ENCODE assay signal across 8 mouse cellular contexts in the genomic region with DNA sequence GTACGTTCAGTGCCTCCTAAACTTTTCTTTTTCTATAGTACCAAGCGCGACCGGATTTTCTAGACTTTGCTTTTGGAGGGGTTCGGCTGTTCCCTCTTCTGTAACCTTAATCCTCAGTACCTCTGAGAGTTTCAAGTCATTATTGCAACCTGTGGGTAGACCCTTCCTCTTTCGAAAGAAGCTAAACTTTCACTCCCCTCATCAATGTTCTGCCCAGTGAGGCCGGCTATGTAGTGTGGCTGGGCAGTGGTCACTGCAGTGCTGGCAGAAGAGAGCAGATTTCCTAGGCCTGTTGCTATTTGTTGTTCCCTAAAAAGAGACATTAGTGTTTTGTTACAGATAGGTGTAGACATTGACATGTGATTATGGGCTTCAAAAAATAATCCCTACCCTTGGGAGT. TPM values are rescaled to one million over a fixed set of nuclear protein-coding genes. Genes with fewer than 3 reads are reported as not detected.
DNase-seq lines count a peak whose midpoint lies in the region; ATAC-seq and TF ChIP-seq lines count a peak whose summit lies in the region.

No protein-coding gene starts in this region.

- H3K9ac ChIP-seq in liver, embryonic 14.5 days (replicated peaks): no peak overlapping the region

- ATAC-seq in liver, embryonic 14.5 days (ENCODE audit: insufficient read depth): no peak

- peak overlapping the region; percentile 76 for H3K4me3 ChIP-seq in heart, embryonic 10.5 days
- peak overlapping the region; percentile 55 for H3K4me3 ChIP-seq in testis, adult 2 months (ENCODE audit: control insufficient read depth, low read depth, low read length)
- peak overlapping the region in 1 of 2 experiments; percentile 61; a peak in 2 of 4 replicates for H3K4me3 ChIP-seq in liver, embryonic 14.5 days (ENCODE audit: insufficient read depth in 1 of 2, low read depth in 2 of 2, low read length in 2 of 2)

- H3K9me3 ChIP-seq in heart, embryonic 10.5 days: no peaks in the 10 kb centered on the region
- no peaks in the 10 kb centered on the region for H3K9me3 ChIP-seq in liver, embryonic 14.5 days (ENCODE audit: control insufficient read depth, low read length)

- TF ChIP-seq POLR2A in testis, adult 2 months (IDR thresholded peaks at IDR 0.05; ENCODE audit: control insufficient read depth, low read depth, low read length): no peak

- no peak overlapping the region for H3K27ac ChIP-seq in heart, embryonic 10.5 days
- peak overlapping the region; percentile 42 for H3K27ac ChIP-seq in testis, adult 2 months (ENCODE audit: control insufficient read depth, insufficient read depth, low read depth, low read length)
- H3K27ac ChIP-seq in liver, embryonic 14.5 days: no peak overlapping the region

- H3K4me1 ChIP-seq in heart, embryonic 10.5 days: 0 out of 2 replicates have a peak, but pooled peaks cover 2% of the 10 kb centered on the region
- H3K4me1 ChIP-seq in testis, adult 2 months (ENCODE audit: control insufficient read depth, insufficient read depth, low read length): peaks cover 7% of the 10 kb centered on the region
- peaks cover 0 to 2% of the 10 kb centered on the region in 2 experiments; a peak in 1 of 4 replicates for H3K4me1 ChIP-seq in liver, embryonic 14.5 days (replicated peaks; ENCODE audit: control insufficient read depth in 2 of 2, insufficient read depth in 2 of 2, low read length in 1 of 2)

- no peaks in the 10 kb centered on the region for H3K27me3 ChIP-seq in heart, embryonic 10.5 days (ENCODE audit: insufficient read depth, poor library complexity, severe bottlenecking)
- H3K27me3 ChIP-seq in testis, adult 2 months (ENCODE audit: control insufficient read depth, insufficient read depth, low read length): no peaks in the 10 kb centered on the region
- no peaks in the 10 kb centered on the region for H3K27me3 ChIP-seq in liver, embryonic 14.5 days (ENCODE audit: control insufficient read depth, insufficient read depth, low read length)

- intact Hi-C loops in heart, postnatal 10 days (cut with DNase I): no loop called here
- intact Hi-C loops in left cerebral cortex, postnatal 25 days (cut with DNase I): no loop called here

- H3K36me3 ChIP-seq in heart, embryonic 10.5 days: no peaks in the 10 kb centered on the region
- H3K36me3 ChIP-seq in testis, adult 2 months (ENCODE audit: control insufficient read depth, insufficient read depth, low read length): no peaks in the 10 kb centered on the region
- no peaks in the 10 kb centered on the region for H3K36me3 ChIP-seq in liver, embryonic 14.5 days (replicated peaks; ENCODE audit: control insufficient read depth, insufficient read depth, low read depth)

- no peak for DNase-seq in heart, embryonic 10.5 days (ENCODE audit: low spot score)
- DNase-seq in heart, postnatal 10 days: no peak
- no peak for DNase-seq in testis, postnatal 14 days (ENCODE audit: low spot score)
- DNase-seq in liver, embryonic 14.5 days (ENCODE audit: low read depth in 3 of 3, low spot score in 3 of 3): no peak
- no peak for DNase-seq in adrenal gland, postnatal 36 days
- no peak for DNase-seq in layer of hippocampus, adult 9-10 months (ENCODE audit: low spot score)
- no peak for DNase-seq in left cerebral cortex, postnatal 25 days (ENCODE audit: low spot score in 2 of 2)

- no peak for TF ChIP-seq CTCF in testis, adult 2 months (IDR thresholded peaks at IDR 0.05; ENCODE audit: control insufficient read depth, insufficient read depth, insufficient replicate concordance, low read depth, low read length)
- TF ChIP-seq CTCF in liver, embryonic 14.5 days (IDR thresholded peaks at IDR 0.05; ENCODE audit: low read depth): no peak

- peak overlapping the region; percentile 84 for H3K4me2 ChIP-seq in liver, embryonic 14.5 days (ENCODE audit: low read depth)

- TF ChIP-seq EP300 in liver, embryonic 14.5 days (IDR thresholded peaks at IDR 0.05; ENCODE audit: low read depth): no peak

- WGBS in heart, embryonic 10.5 days: 62% methylated on average over 7 of the region's 7 CpGs
- 61% methylated on average over 7 of the region's 7 CpGs for WGBS in liver, embryonic 14.5 days (ENCODE audit: insufficient replicate concordance)

RNA-seq across cellular contexts. Expression of gene Gca, which starts 0.8 kb away (rescaled TPM):
- 9.0 and 14.6 TPM in 2 replicates for polyA plus RNA-seq in heart, embryonic 10.5 days (2016; fragmentation: Nextera tagmentation; extraction: Ambion mirVana)
- total RNA-seq in heart, postnatal 10 days (2021): 10 to 100 TPM; 28.7 to 41.1 TPM
- 20.5 and 26.4 TPM in 2 replicates for polyA plus RNA-seq in testis, adult 2 months (2012; rRNA removed)
- polyA plus RNA-seq in liver, embryonic 14.5 days (2012; rRNA removed): 1.8 and 2.8 TPM in 2 replicates
- 1.9 and 2.1 TPM in 2 replicates for polyA plus RNA-seq in liver, embryonic 14.5 days (2014; fragmentation: Nextera tagmentation; extraction: Ambion mirVana)
- total RNA-seq in adrenal gland, postnatal 36 days (2021): 1 to 10 TPM; 2.0 to 5.8 TPM
- total RNA-seq in left cerebral cortex, postnatal 25 days (2021): 10 to 100 TPM; 19.2 to 21.3 TPM

RNA-seq across cellular contexts. Expression of gene Ifih1, which starts 18.8 kb away (rescaled TPM):
- 0.93 and 1.0 TPM in 2 replicates for polyA plus RNA-seq in heart, embryonic 10.5 days (2016; fragmentation: Nextera tagmentation; extraction: Ambion mirVana)
- total RNA-seq in heart, postnatal 10 days (2021): 1 to 10 TPM; 3.9 to 5.5 TPM
- 0.26 and 0.31 TPM in 2 replicates for polyA plus RNA-seq in testis, adult 2 months (2012; rRNA removed)
- 0.83 and 1.5 TPM in 2 replicates for polyA plus RNA-seq in liver, embryonic 14.5 days (2012; rRNA removed)
- 2.9 and 4.0 TPM in 2 replicates for polyA plus RNA-seq in liver, embryonic 14.5 days (2014; fragmentation: Nextera tagmentation; extraction: Ambion mirVana)
- total RNA-seq in adrenal gland, postnatal 36 days (2021): 10 to 100 TPM in 1 of 2 experiments, 1 to 10 TPM in 1; 9.6 to 21.9 TPM
- 1 to 10 TPM; 2.2 to 2.5 TPM for total RNA-seq in left cerebral cortex, postnatal 25 days (2021)
